Mouse (Mus musculus) hindbrain, embryonic 10.5 days (tissue): ENCODE results near the gene Psmg3. TPM values are rescaled to one million over a fixed set of nuclear protein-coding genes. Genes with fewer than 3 reads are reported as not detected.

Source experiments
- DNase-seq: peaks from one replicate; pipeline ENCODE4 v3.0.0-alpha.2; 2017; ENCODE audit warnings: low spot score
- H3K27ac ChIP-seq: fragments of 300-500 bp; sonication (generic); 2 replicates; pipeline ENCODE4 v1.5.1; 2016; ENCODE audit warnings: mild to moderate bottlenecking, moderate library complexity
- H3K27me3 ChIP-seq: fragments of 300-500 bp; sonication (generic); 2 replicates; pipeline ENCODE4 v1.6.1; 2016; ENCODE audit warnings: mild to moderate bottlenecking; ENCODE audit not compliant: poor library complexity, insufficient read depth, severe bottlenecking
- H3K36me3 ChIP-seq: fragments of 300-500 bp; sonication (generic); 2 replicates; pipeline ENCODE4 v1.6.1; 2016; ENCODE audit warnings: mild to moderate bottlenecking, moderate library complexity
- H3K4me1 ChIP-seq: fragments of 300-500 bp; sonication (generic); replicated peaks from 2 replicates; pipeline ENCODE4 v1.6.1; 2016; ENCODE audit warnings: mild to moderate bottlenecking
- H3K4me3 ChIP-seq: fragments of 300-500 bp; sonication (generic); 2 replicates; pipeline ENCODE4 v1.5.1; 2016; ENCODE audit warnings: mild to moderate bottlenecking, moderate library complexity
- H3K9me3 ChIP-seq: fragments of 300-500 bp; sonication (generic); 2 replicates; pipeline ENCODE4 v1.6.1; 2016; ENCODE audit warnings: mild to moderate bottlenecking, moderate library complexity
- WGBS: fragments of 180-500 bp; shearing (Covaris S2); methylation state at CpG from one replicate; pipeline ENCODE4 v1.1.7; 2016; 5-methylcytosine and 5-hydroxymethylcytosine counted together
- polyA plus RNA-seq: library from polyadenylated mRNA; unstranded; fragments of >200 nt; fragmentation: Nextera tagmentation; extraction: Ambion mirVana; gene quantifications from 2 replicates; pipeline ENCODE4 v1.2.1, GENCODE M21; 2016

The Psmg3 gene
- polyA plus RNA-seq, 1 experiment from 2014 or later = 97.5 TPM

- DNase-seq = no peak
These were observed 908 bp upstream of the Psmg3 start for GRCm38 (mm10) chr5:139827593-139827992.

GRCm38 (mm10) chr5:139825947-139826346, 738 bp downstream of the Psmg3 start:
- 47% methylated on average over 11 of the region's 11 CpGs for WGBS
- Histone ChIP-seq H3K27me3 (no peaks in the 10 kb centered on the region), H3K4me1 (peaks cover 21% of the 10 kb centered on the region), H3K36me3 (peaks cover 38% of the 10 kb centered on the region), H3K4me3 (peak overlapping the region; percentile 94), H3K9me3 (no peaks in the 10 kb centered on the region), H3K27ac (peak overlapping the region; percentile 93)
- DNase-seq = no peak

More at GRCm38 (mm10) chr5:139827593-139827992, 908 bp upstream of the Psmg3 start:
- H3K27ac ChIP-seq = no peak overlapping the region
- no peak overlapping the region for H3K4me3 ChIP-seq
- H3K9me3 ChIP-seq = no peaks in the 10 kb centered on the region
- WGBS = 84% methylated on average over 1 of the region's 1 CpGs
- H3K36me3 ChIP-seq = peaks cover 22% of the 10 kb centered on the region
- H3K4me1 ChIP-seq = peaks cover 17% of the 10 kb centered on the region
- H3K27me3 ChIP-seq = no peaks in the 10 kb centered on the region

- no peak for DNase-seq
- Histone ChIP-seq H3K9me3 (no peaks in the 10 kb centered on the region), H3K4me1 (peaks cover 21% of the 10 kb centered on the region), H3K27me3 (no peaks in the 10 kb centered on the region), H3K27ac (no peak overlapping the region), H3K36me3 (peaks cover 44% of the 10 kb centered on the region), H3K4me3 (no peak overlapping the region)
- 95% methylated on average over 10 of the region's 10 CpGs for WGBS
These were observed 2.2 kb downstream of the Psmg3 start for GRCm38 (mm10) chr5:139824531-139824930.

- DNase-seq = no peak
- no peak overlapping the region for H3K27ac ChIP-seq
- H3K27me3 ChIP-seq = no peaks in the 10 kb centered on the region
- 86% methylated on average over 12 of the region's 12 CpGs for WGBS
- H3K36me3 ChIP-seq = peaks cover 44% of the 10 kb centered on the region
- no peaks in the 10 kb centered on the region for H3K9me3 ChIP-seq
- peaks cover 17% of the 10 kb centered on the region for H3K4me1 ChIP-seq
- no peak overlapping the region for H3K4me3 ChIP-seq
These were observed 4.9 kb downstream of the Psmg3 start for GRCm38 (mm10) chr5:139821466-139822459.

- no peak for DNase-seq
- Histone ChIP-seq H3K4me1 (0 out of 2 replicates have a peak, but pooled peaks cover 4% of the 10 kb centered on the region), H3K36me3 (peaks cover 43% of the 10 kb centered on the region), H3K9me3 (no peaks in the 10 kb centered on the region), H3K27me3 (peaks cover 11% of the 10 kb centered on the region; the same call in 1 of the 2 replicates), H3K4me3 (no peak within 1 kb of the TSS), H3K27ac (no peak within 1 kb of the TSS)
- 85% methylated on average over 9 of the region's 9 CpGs for WGBS
These were observed 7.0 kb downstream of the Psmg3 start, which contains the start of gene Tmem184a for GRCm38 (mm10) chr5:139819538-139820181. TSS of gene Tmem184a (minus strand) at chr5:139819917.

GRCm38 (mm10) chr5:139818801-139819200, 7.9 kb downstream of the Psmg3 start:
- Histone ChIP-seq H3K4me3 (no peak overlapping the region), H3K36me3 (peaks cover 35% of the 10 kb centered on the region), H3K4me1 (peaks cover 10% of the 10 kb centered on the region), H3K9me3 (no peaks in the 10 kb centered on the region), H3K27me3 (peaks cover 20% of the 10 kb centered on the region), H3K27ac (no peak overlapping the region)
- peak; percentile 33 for DNase-seq
- 54% methylated on average over 4 of the region's 4 CpGs for WGBS

GRCm38 (mm10) chr5:139818056-139818455, 8.6 kb downstream of the Psmg3 start:
- 80% methylated on average over 3 of the region's 3 CpGs for WGBS

GRCm38 (mm10) chr5:139817292-139817691, 9.4 kb downstream of the Psmg3 start:
- Histone ChIP-seq H3K4me3 (no peak overlapping the region), H3K36me3 (peaks cover 20% of the 10 kb centered on the region), H3K27me3 (peaks cover 34% of the 10 kb centered on the region), H3K4me1 (peaks cover 15% of the 10 kb centered on the region), H3K27ac (no peak overlapping the region), H3K9me3 (no peaks in the 10 kb centered on the region)
- WGBS = 9% methylated on average over 1 of the region's 1 CpGs
- no peak for DNase-seq

More at GRCm38 (mm10) chr5:139818056-139818455, 8.6 kb downstream of the Psmg3 start:
- no peak overlapping the region for H3K27ac ChIP-seq
- H3K4me1 ChIP-seq = peaks cover 13% of the 10 kb centered on the region
- DNase-seq = no peak
- H3K9me3 ChIP-seq = no peaks in the 10 kb centered on the region
- peaks cover 28% of the 10 kb centered on the region for H3K36me3 ChIP-seq
- H3K4me3 ChIP-seq = no peak overlapping the region
- peaks cover 27% of the 10 kb centered on the region for H3K27me3 ChIP-seq

- Histone ChIP-seq H3K9me3 (no peaks in the 10 kb centered on the region), H3K36me3 (peaks cover 11% of the 10 kb centered on the region; the same call in 1 of the 2 replicates), H3K27me3 (peaks cover 38% of the 10 kb centered on the region), H3K4me1 (peaks cover 13% of the 10 kb centered on the region), H3K4me3 (no peak overlapping the region), H3K27ac (no peak overlapping the region)
- no peak for DNase-seq
These were observed 10.2 kb downstream of the Psmg3 start for GRCm38 (mm10) chr5:139816445-139816844.

GRCm38 (mm10) chr5:139815964-139816363, 10.7 kb downstream of the Psmg3 start:
- WGBS = 82% methylated on average over 6 of the region's 6 CpGs

GRCm38 (mm10) chr5:139813963-139814381, 12.7 kb downstream of the Psmg3 start:
- Histone ChIP-seq H3K27me3 (peaks cover 38% of the 10 kb centered on the region), H3K36me3 (no peaks in the 10 kb centered on the region), H3K9me3 (no peaks in the 10 kb centered on the region), H3K4me3 (peak overlapping the region; percentile 34; the same call in 1 of the 2 replicates), H3K27ac (peak overlapping the region; percentile 59), H3K4me1 (peaks cover 13% of the 10 kb centered on the region)
- DNase-seq = no peak
- 7% methylated on average over 13 of the region's 13 CpGs for WGBS

More at GRCm38 (mm10) chr5:139815964-139816363, 10.7 kb downstream of the Psmg3 start:
- no peak for DNase-seq
- Histone ChIP-seq H3K4me3 (no peak overlapping the region), H3K27ac (no peak overlapping the region), H3K36me3 (0 out of 2 replicates have a peak, but pooled peaks cover 7% of the 10 kb centered on the region), H3K4me1 (peaks cover 13% of the 10 kb centered on the region), H3K27me3 (peaks cover 38% of the 10 kb centered on the region), H3K9me3 (no peaks in the 10 kb centered on the region)

- no peaks in the 10 kb centered on the region for H3K9me3 ChIP-seq
- no peak overlapping the region for H3K4me3 ChIP-seq
- 51% methylated on average over 10 of the region's 10 CpGs for WGBS
- peaks cover 38% of the 10 kb centered on the region for H3K27me3 ChIP-seq
- DNase-seq = no peak
- H3K36me3 ChIP-seq = no peaks in the 10 kb centered on the region
- H3K4me1 ChIP-seq = peaks cover 13% of the 10 kb centered on the region
- 0 out of 2 replicates have a peak overlapping the region, but pooled peaks have one; percentile 46 for H3K27ac ChIP-seq
These were observed 13.6 kb downstream of the Psmg3 start for GRCm38 (mm10) chr5:139813126-139813490.
